Mouse (Mus musculus) neutrophil, adult 83 days (primary cell): ENCODE measurements around the gene Gm28308. TPM values are rescaled to one million over a fixed set of nuclear protein-coding genes. Genes with fewer than 3 reads are reported as not detected.

ENCODE experiments used
- total RNA-seq, 2 experiments: library from RNA; stranded (reverse); gene quantifications; one replicate each; pipeline ENCODE4 v1.2.4; 2023

The Gm28308 gene
- total RNA-seq, 2 experiments from 2014 or later, result not detected

Other genes starting within 250 kb of the Gm28308 start
- gene Skap2, start 200.8 kb downstream of the Gm28308 start, total RNA-seq, result 100 to 1,000 TPM; 187 to 226 TPM
- gene Hoxa1, start 55.0 kb downstream of the Gm28308 start, total RNA-seq, result not detected
- not detected for gene Hoxa2, start 48.5 kb downstream of the Gm28308 start, total RNA-seq
- gene 5730596B20Rik, start 35.8 kb downstream of the Gm28308 start, total RNA-seq, result not detected
- gene Hoxa4, start 21.6 kb downstream of the Gm28308 start, total RNA-seq, result under 1 TPM in 1 of 2 experiments, not detected in 1; 0.24 TPM
- gene Hoxa5, start 8.8 kb downstream of the Gm28308 start, total RNA-seq, result not detected
- gene Hoxa6, start 4.6 kb downstream of the Gm28308 start, total RNA-seq, result not detected
- gene Hoxa3, start within 50 bp of the Gm28308 start, total RNA-seq, result under 1 TPM in 1 of 2 experiments, not detected in 1; 0.46 TPM
- gene Hoxa7, start 8.5 kb upstream of the Gm28308 start, total RNA-seq, result under 1 TPM in 1 of 2 experiments, not detected in 1; 0.90 TPM
- gene Hoxa9, start 17.8 kb upstream of the Gm28308 start, total RNA-seq, result 1 to 10 TPM in 1 of 2 experiments, under 1 TPM in 1; 0.31 to 1.1 TPM
- gene Hoxa10, start 27.5 kb upstream of the Gm28308 start, total RNA-seq, result under 1 TPM in 1 of 2 experiments, not detected in 1; 0.15 TPM
- not detected for gene Hoxa11, start 32.5 kb upstream of the Gm28308 start, total RNA-seq
- gene Hoxa13, start 47.5 kb upstream of the Gm28308 start, total RNA-seq, result not detected
- gene Evx1, start 100.2 kb upstream of the Gm28308 start, total RNA-seq, result not detected